Mouse (Mus musculus) ES-Bruce4 (cell line): ENCODE results near the gene Mamdc4.

Experiments
- CTCF ChIP-seq: IDR thresholded peaks from one replicate; pipeline ENCODE4 v1.8.1; 2011; ENCODE audit warnings: low read depth, low read length
- POLR2A ChIP-seq: IDR thresholded peaks from one replicate; pipeline ENCODE4 v1.8.1; 2011; ENCODE audit warnings: low read length; ENCODE audit not compliant: insufficient read depth

GRCm38 (mm10) chr2:25560551-25560950, 14.1 kb downstream of the Mamdc4 start:
- TF ChIP-seq CTCF (no peak), POLR2A (no peak)
